Mouse (Mus musculus): Measurements from ENCODE around the gene Rab44. TPM values are rescaled to one million over a fixed set of nuclear protein-coding genes. Genes with fewer than 3 reads are reported as not detected.

The Rab44 gene
- polyA plus RNA-seq (2014; fragmentation: Illumina TruSeq; extraction: RNeasy Lipid Tissue Mini Kit (QIAGEN cat#74804); ENCODE audit: low read depth, low replicate concordance): not detected

DNA sequence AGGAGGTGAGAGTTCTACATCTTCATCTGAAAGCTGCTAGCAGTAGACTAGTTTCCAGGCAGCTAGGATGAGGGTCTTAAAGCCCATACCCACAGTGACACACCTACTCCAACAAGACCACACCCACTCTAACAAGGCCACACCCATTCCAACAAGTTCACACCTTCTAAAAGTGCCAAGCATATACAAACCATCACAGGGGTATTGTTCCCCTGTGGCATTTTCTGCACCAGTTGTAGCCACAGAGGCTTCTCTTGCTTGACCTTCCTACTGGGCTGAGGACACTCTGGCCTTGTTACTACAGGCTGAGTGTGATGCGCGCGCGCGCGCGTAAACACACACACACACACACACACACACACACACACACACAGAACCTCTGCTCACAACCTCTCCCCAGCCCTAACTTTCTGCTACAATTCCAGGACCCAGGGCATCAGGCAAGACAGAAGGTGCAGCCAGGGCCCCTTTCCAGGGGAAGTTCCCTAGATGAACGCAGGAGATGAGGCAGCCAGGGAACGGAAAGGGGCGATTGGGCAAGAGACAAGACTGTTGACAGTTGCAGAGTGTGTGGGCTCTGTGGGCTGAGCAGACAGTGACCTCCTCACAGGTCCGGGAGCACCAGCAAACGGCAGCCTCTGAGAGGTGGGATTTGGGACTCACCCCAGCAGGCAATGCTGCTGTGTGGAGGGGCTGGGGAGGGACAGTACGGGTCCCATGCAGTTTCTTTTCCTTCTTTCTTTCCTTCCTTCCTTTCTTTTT, at the start of gene Rab44:
TSS of gene Rab44 (plus strand) at position 555 of the 762 bp plus-strand sequence.

DNA sequence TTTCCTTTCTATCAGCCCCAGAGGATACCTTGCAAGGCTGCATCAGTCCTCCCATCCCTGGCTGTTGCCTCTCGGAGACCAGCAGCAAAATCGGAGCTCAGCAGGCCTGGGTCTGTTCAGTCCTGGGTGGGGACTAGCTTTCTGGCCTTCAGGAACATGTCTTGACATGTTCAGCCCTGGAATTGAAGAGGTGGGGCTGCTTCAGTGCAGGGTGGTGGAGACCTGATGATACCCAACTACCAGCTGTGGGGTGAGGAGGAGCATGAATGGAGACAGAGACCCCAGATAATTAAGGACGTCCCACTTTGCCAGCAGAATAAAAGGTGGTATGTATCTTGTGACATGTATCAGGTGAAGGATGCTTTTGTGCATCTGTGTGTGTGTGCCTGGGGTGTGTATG, 23.2 kb upstream of the Rab44 start, which contains the start of gene Cdkn1a:
TSS of gene Cdkn1a (plus strand) at position 201 of the 400 bp plus-strand sequence.

Other genes starting within 250 kb of the Rab44 start
- gene 4930539E08Rik, start 198.8 kb upstream of the Rab44 start, polyA plus RNA-seq (2014; fragmentation: Illumina TruSeq; extraction: RNeasy Lipid Tissue Mini Kit (QIAGEN cat#74804); ENCODE audit: low read depth, low replicate concordance): 0.16 TPM
- gene Pxt1, start 170.3 kb upstream of the Rab44 start, polyA plus RNA-seq (2014; fragmentation: Illumina TruSeq; extraction: RNeasy Lipid Tissue Mini Kit (QIAGEN cat#74804); ENCODE audit: low read depth, low replicate concordance): not detected
- gene Kctd20, start 162.2 kb upstream of the Rab44 start, polyA plus RNA-seq (2014; fragmentation: Illumina TruSeq; extraction: RNeasy Lipid Tissue Mini Kit (QIAGEN cat#74804); ENCODE audit: low read depth, low replicate concordance): 32.4 TPM
- gene Stk38, start 106.2 kb upstream of the Rab44 start, polyA plus RNA-seq (2014; fragmentation: Illumina TruSeq; extraction: RNeasy Lipid Tissue Mini Kit (QIAGEN cat#74804); ENCODE audit: low read depth, low replicate concordance): 76.6 TPM
- 269 TPM for gene Srsf3, start 81.5 kb upstream of the Rab44 start, polyA plus RNA-seq (2014; fragmentation: Illumina TruSeq; extraction: RNeasy Lipid Tissue Mini Kit (QIAGEN cat#74804); ENCODE audit: low read depth, low replicate concordance)
- gene Cdkn1a, start 23.2 kb upstream of the Rab44 start, polyA plus RNA-seq (2014; fragmentation: Illumina TruSeq; extraction: RNeasy Lipid Tissue Mini Kit (QIAGEN cat#74804); ENCODE audit: low read depth, low replicate concordance): 7.0 TPM
- not detected for gene Cpne5, start 124.0 kb downstream of the Rab44 start, polyA plus RNA-seq (2014; fragmentation: Illumina TruSeq; extraction: RNeasy Lipid Tissue Mini Kit (QIAGEN cat#74804); ENCODE audit: low read depth, low replicate concordance)
- 13.6 TPM for gene Ppil1, start 150.0 kb downstream of the Rab44 start, polyA plus RNA-seq (2014; fragmentation: Illumina TruSeq; extraction: RNeasy Lipid Tissue Mini Kit (QIAGEN cat#74804); ENCODE audit: low read depth, low replicate concordance)
- 187 TPM for gene BC004004, start 154.6 kb downstream of the Rab44 start, polyA plus RNA-seq (2014; fragmentation: Illumina TruSeq; extraction: RNeasy Lipid Tissue Mini Kit (QIAGEN cat#74804); ENCODE audit: low read depth, low replicate concordance)
- not detected for gene Pi16, start 203.5 kb downstream of the Rab44 start, polyA plus RNA-seq (2014; fragmentation: Illumina TruSeq; extraction: RNeasy Lipid Tissue Mini Kit (QIAGEN cat#74804); ENCODE audit: low read depth, low replicate concordance)
- 11.2 TPM for gene Mtch1, start 233.8 kb downstream of the Rab44 start, polyA plus RNA-seq (2014; fragmentation: Illumina TruSeq; extraction: RNeasy Lipid Tissue Mini Kit (QIAGEN cat#74804); ENCODE audit: low read depth, low replicate concordance)
- 0.28 TPM for gene Fgd2, start 246.8 kb downstream of the Rab44 start, polyA plus RNA-seq (2014; fragmentation: Illumina TruSeq; extraction: RNeasy Lipid Tissue Mini Kit (QIAGEN cat#74804); ENCODE audit: low read depth, low replicate concordance)